Mouse (Mus musculus) cortical plate, adult 2 months (tissue): Measurements from ENCODE around the gene Myl10.

Experiments
- CTCF ChIP-seq: fragments of 200-500 bp; IDR thresholded peaks from 2 replicates; pipeline ENCODE4 v1.5.1; 2011; ENCODE audit warnings: mild to moderate bottlenecking, control low read depth, low read length; ENCODE audit not compliant: insufficient read depth; ENCODE audit errors: extremely low read depth
- POLR2A ChIP-seq: fragments of 200-500 bp; IDR thresholded peaks from 2 replicates; pipeline ENCODE4 v1.6.1; 2011; ENCODE audit warnings: mild to moderate bottlenecking, low read length, control low read depth; ENCODE audit not compliant: insufficient read depth; ENCODE audit errors: extremely low read depth

DNA sequence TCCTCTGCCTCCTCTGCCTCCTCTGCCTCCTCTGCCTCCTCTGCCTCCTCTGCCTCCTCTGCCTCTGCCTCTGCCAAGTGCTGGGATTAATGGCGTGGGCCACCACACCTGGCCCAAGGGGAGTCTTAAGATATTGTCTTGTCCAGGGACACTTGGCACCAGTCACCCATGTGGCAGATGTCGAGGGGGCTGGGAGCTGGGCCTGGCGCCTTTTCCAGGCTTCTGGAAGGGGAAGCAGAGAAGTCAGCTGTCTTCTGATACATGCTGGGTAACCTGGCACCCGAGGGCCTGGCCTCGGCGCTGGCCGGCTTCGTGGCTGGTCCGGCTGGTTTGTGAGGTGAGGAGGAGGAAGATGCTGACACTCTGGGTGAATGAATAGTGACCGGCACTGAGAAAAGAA lies 30.7 kb upstream of the Myl10 start:
- TF ChIP-seq CTCF (no peak), POLR2A (no peak)
